Mouse (Mus musculus): ENCODE data around the gene Thoc7.

DNA sequence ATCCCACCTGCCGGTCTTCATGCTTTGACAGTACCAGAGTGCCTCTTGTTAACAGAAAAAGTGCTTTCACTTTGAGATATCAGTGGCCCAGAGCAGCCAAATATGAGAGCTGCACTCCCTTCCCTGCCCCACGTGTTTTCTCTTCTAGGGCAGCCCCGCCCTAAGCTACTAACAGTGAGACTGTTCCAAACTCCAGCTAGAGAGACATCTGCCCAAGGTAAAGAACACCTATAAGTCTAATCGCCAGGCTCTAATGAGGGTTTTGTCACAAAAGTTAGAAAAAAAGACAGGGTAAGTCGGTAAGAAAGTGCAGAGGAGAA, 27.6 kb downstream of the Thoc7 start:
- TF ChIP-seq CTCF (IDR thresholded peaks at IDR 0.05; ENCODE audit: extremely low read depth, insufficient read depth, low read length) (no peak), POLR2A (IDR thresholded peaks at IDR 0.05; ENCODE audit: extremely low read depth, insufficient read depth, low read length) (no peak)
